Mouse (Mus musculus) embryonic facial prominence, embryonic 12.5 days (tissue): Measurements from ENCODE around the gene Relt. TPM values are rescaled to one million over a fixed set of nuclear protein-coding genes. Genes with fewer than 3 reads are reported as not detected.

Experiments
- ATAC-seq: fragments of 200-750 bp; cut with Nextera tagmentation; 2 replicates; pipeline ENCODE4 v1.8.0; 2017; ENCODE audit not compliant: insufficient number of reproducible peaks, insufficient read depth, low FRiP score, low TSS enrichment
- H3K27ac ChIP-seq: fragments of 300-500 bp; sonication (generic); 2 replicates; pipeline ENCODE4 v1.5.1; 2016; ENCODE audit warnings: mild to moderate bottlenecking
- H3K27me3 ChIP-seq: fragments of 300-500 bp; sonication (generic); 2 replicates; pipeline ENCODE4 v1.6.1; 2016; ENCODE audit warnings: mild to moderate bottlenecking, moderate library complexity
- H3K36me3 ChIP-seq: fragments of 300-500 bp; sonication (generic); 2 replicates; pipeline ENCODE4 v1.6.1; 2016; ENCODE audit warnings: mild to moderate bottlenecking
- H3K4me1 ChIP-seq: fragments of 300-500 bp; sonication (generic); 2 replicates; pipeline ENCODE4 v1.6.1; 2016
- H3K4me2 ChIP-seq: fragments of 300-500 bp; sonication (generic); replicated peaks from 2 replicates; pipeline ENCODE4 v1.6.1; 2016; ENCODE audit warnings: mild to moderate bottlenecking, moderate library complexity
- H3K4me3 ChIP-seq: fragments of 300-500 bp; sonication (generic); 2 replicates; pipeline ENCODE4 v1.5.1; 2016; ENCODE audit warnings: mild to moderate bottlenecking
- H3K9ac ChIP-seq: fragments of 300-500 bp; sonication (generic); 2 replicates; pipeline ENCODE4 v1.6.1; 2016; ENCODE audit warnings: mild to moderate bottlenecking, moderate library complexity
- H3K9me3 ChIP-seq: fragments of 300-500 bp; sonication (generic); 2 replicates; pipeline ENCODE4 v1.6.1; 2016; ENCODE audit warnings: mild to moderate bottlenecking, moderate library complexity
- WGBS: fragments of 180-500 bp; shearing (Covaris S2); methylation state at CpG from one replicate; pipeline ENCODE4 v1.1.7; 2016; 5-methylcytosine and 5-hydroxymethylcytosine counted together
- polyA plus RNA-seq: library from polyadenylated mRNA; unstranded; fragments of >200 nt; fragmentation: Nextera tagmentation; extraction: Ambion mirVana; gene quantifications from 2 replicates; pipeline ENCODE4 v1.2.1, GENCODE M21; 2016

Relt gene
- polyA plus RNA-seq, 1 experiment from 2014 or later, result 3.4 TPM

DNA sequence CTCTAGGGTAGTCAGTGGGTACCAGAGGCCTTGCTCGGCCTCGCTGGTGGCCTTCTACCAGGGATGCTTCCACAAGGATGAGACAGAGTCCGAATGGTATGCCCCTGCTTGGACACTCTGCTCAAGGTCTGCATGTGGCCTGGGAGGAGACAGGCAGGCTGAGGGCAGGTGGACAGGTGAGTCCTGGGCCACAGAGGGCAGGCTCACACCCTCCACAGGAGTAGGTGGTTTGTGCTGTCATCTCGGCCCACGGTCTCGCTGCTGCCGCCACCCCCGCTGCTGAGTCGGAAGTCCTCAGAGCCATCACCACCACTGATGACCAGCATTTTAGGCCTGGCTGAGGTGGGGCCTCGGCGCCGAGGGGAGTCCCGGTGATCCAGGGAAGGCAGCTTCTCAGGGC, 10.0 kb upstream of the Relt start:
- Histone ChIP-seq H3K4me2 (no peak overlapping the region), H3K27me3 (no peaks in the 10 kb centered on the region), H3K9ac (no peak overlapping the region), H3K9me3 (no peaks in the 10 kb centered on the region), H3K4me3 (no peak overlapping the region), H3K4me1 (no peaks in the 10 kb centered on the region), H3K36me3 (peaks cover 65% of the 10 kb centered on the region), H3K27ac (no peak overlapping the region)
- WGBS, result 88% methylated on average over 13 of the region's 13 CpGs
- ATAC-seq, result no peak

DNA sequence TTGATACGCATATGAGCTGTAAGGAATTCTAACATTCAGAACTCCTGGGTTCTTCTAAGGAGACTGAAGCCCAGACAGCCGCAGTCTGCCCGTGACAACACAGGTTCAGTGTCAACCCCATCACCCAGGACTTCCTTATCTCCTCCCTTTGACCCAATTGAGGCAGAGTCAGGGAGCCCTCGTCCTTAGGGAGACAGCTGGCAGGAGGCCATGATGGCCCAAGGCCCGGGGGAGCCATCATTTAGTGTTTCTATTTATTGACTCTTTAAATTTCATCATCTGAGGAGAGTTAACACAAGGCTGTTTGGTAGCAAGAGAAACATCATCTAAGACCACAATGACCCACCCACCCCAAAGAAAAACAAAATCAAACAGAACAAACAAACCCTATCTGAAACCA, 8.6 kb upstream of the Relt start:
- ATAC-seq, result no peak
- no peaks in the 10 kb centered on the region for H3K27me3 ChIP-seq
- no peak overlapping the region for H3K4me3 ChIP-seq
- WGBS, result 88% methylated on average over 5 of the region's 5 CpGs
- no peaks in the 10 kb centered on the region for H3K9me3 ChIP-seq
- H3K27ac ChIP-seq, result no peak overlapping the region
- H3K4me2 ChIP-seq, result no peak overlapping the region
- H3K9ac ChIP-seq, result no peak overlapping the region
- no peaks in the 10 kb centered on the region for H3K4me1 ChIP-seq
- H3K36me3 ChIP-seq, result peaks cover 52% of the 10 kb centered on the region

DNA sequence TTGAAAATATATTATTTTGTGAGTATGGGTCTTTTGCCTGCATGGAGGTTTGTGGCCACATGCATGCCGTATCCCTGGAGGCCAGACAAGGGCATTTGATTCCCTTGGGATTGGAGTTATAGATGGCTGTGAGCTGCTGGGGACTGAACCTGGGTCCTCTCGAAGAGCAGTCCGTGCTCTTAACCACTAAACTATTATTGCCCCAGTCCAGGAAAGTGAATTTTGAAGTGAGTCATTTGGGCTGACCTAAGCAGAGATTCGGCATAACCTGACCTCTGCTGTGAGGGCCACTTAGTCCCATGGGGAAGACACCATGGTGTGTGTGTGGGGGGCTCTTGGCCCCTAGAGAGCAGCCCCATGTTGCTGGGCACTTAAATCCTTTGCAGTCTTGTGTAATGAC, 8.1 kb upstream of the Relt start:
- H3K4me2 ChIP-seq, result no peak overlapping the region
- no peaks in the 10 kb centered on the region for H3K27me3 ChIP-seq
- WGBS, result 82% methylated on average over 4 of the region's 4 CpGs
- H3K4me3 ChIP-seq, result no peak overlapping the region
- no peak overlapping the region for H3K27ac ChIP-seq
- H3K9me3 ChIP-seq, result no peaks in the 10 kb centered on the region
- H3K36me3 ChIP-seq, result peaks cover 47% of the 10 kb centered on the region
- no peak for ATAC-seq
- H3K4me1 ChIP-seq, result no peaks in the 10 kb centered on the region
- no peak overlapping the region for H3K9ac ChIP-seq

DNA sequence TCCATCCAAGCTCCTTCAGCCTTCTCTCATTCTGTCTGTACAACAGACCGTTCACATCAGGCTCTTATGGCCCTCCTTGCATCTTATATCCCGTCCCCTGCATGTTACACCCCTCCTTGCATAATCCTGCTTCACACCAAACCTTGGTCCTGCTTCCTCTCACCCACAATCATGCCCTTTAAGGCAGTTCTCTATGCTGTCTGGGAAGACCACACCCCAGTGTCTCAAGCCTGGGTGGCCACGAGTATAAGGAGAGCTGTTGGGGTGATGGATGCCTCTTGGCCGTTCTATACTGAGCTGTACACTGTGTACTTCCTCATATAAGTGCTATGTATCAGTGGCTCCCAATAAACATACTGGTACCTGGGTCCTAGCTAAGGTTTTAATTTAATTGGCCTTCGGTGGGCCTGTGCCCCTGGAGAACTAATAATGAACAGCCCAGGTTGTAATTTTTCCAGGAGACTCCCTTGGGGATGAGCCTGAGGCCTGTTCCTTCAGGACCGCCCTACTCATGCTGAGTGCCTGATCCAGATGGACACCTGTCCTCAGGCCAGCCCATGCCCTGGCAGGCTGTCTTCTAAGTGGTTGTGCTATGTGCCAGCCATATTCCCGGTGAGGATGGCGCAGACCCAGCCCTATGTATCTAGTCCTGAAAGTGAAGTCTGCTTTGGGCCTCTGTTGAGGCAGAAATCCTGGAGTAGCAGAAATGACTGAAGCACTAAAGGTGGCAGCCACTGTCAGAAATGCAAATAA, 6.8 kb upstream of the Relt start:
- no peak overlapping the region for H3K4me2 ChIP-seq
- no peak for ATAC-seq
- H3K36me3 ChIP-seq, result peaks cover 37% of the 10 kb centered on the region
- no peaks in the 10 kb centered on the region for H3K4me1 ChIP-seq
- no peak overlapping the region for H3K4me3 ChIP-seq
- H3K27ac ChIP-seq, result no peak overlapping the region
- H3K9ac ChIP-seq, result no peak overlapping the region
- no peaks in the 10 kb centered on the region for H3K27me3 ChIP-seq
- no peaks in the 10 kb centered on the region for H3K9me3 ChIP-seq
- 87% methylated on average over 8 of the region's 8 CpGs for WGBS

DNA sequence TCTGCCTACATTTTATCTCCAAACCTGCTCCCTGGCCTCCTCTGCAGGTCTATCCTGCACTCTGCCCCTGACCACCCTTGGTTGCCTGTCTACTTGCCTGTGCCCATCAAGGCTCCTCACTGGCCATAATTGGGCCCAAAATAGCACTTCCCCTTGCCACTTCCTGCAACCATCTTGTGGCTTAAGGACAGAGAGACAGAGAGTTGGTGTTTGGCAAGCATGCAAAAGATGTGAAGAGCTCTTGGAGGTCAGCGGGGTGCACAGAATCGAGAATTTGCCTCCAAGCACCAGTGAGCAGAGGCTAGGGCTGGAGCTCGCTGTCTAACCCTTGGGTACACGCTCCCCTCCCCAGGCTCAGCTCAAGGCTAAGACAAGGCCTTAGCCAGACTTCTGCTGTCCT, 5.3 kb upstream of the Relt start:
- Histone ChIP-seq H3K4me2 (no peak overlapping the region), H3K4me3 (no peak overlapping the region), H3K9me3 (no peaks in the 10 kb centered on the region), H3K27ac (no peak overlapping the region), H3K9ac (no peak overlapping the region), H3K27me3 (no peaks in the 10 kb centered on the region), H3K36me3 (peaks cover 23% of the 10 kb centered on the region), H3K4me1 (no peaks in the 10 kb centered on the region)
- no peak for ATAC-seq
- 66% methylated on average over 4 of the region's 4 CpGs for WGBS

DNA sequence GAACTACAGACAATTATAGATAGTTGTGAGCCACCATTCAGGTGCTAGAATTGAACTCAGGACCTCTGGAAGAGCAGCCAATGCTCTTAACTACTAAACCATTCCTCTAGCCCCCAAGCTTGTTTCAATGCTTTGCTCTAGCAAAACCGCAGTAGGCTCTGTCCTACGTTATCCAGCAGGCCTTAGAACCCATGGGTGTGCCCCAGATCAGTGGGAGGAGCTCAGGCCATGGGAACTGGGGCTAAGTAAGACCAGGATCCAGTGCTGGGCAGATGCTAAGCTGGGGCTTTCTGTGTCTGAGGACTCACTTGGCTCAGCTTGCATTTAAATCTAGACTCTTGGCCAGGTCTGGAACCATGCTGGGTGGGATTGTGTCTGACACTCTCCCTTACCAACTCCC, 4.3 kb upstream of the Relt start:
- H3K9me3 ChIP-seq, result no peaks in the 10 kb centered on the region
- H3K9ac ChIP-seq, result no peak overlapping the region
- no peaks in the 10 kb centered on the region for H3K27me3 ChIP-seq
- ATAC-seq, result no peak
- 58% methylated on average over 2 of the region's 2 CpGs for WGBS
- H3K4me3 ChIP-seq, result no peak overlapping the region
- peaks cover 13% of the 10 kb centered on the region for H3K36me3 ChIP-seq
- H3K27ac ChIP-seq, result no peak overlapping the region
- H3K4me1 ChIP-seq, result peaks cover 2% of the 10 kb centered on the region; the same call in 1 of the 2 replicates
- no peak overlapping the region for H3K4me2 ChIP-seq

DNA sequence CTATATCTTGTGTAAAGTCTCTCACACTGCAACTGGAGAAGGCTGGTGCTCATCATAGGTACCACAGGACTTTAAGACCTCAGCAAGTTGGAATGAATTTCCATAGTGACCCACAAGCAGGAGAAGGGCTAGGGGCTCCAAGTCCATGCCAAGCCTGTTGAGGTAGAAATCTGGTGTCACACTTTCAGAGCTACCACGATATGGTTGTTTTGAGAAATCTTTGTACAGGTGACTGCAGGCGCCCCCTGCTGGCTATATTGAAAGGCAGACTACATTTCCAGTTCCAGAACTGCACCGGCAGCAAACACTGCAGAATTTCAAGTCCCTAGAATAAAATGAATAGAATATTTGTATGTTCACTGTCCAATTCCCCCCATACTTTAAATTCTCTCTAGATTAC, 3.4 kb upstream of the Relt start:
- no peak overlapping the region for H3K4me3 ChIP-seq
- no peak overlapping the region for H3K9ac ChIP-seq
- H3K4me1 ChIP-seq, result peaks cover 11% of the 10 kb centered on the region; the same call in 1 of the 2 replicates
- no peaks in the 10 kb centered on the region; the same call in 1 of the 2 replicates for H3K27me3 ChIP-seq
- no peak overlapping the region for H3K27ac ChIP-seq
- no peaks in the 10 kb centered on the region for H3K9me3 ChIP-seq
- ATAC-seq, result no peak
- WGBS, result 11% methylated on average over 3 of the region's 3 CpGs
- no peak overlapping the region for H3K4me2 ChIP-seq
- peaks cover 5% of the 10 kb centered on the region; the same call in 1 of the 2 replicates for H3K36me3 ChIP-seq

DNA sequence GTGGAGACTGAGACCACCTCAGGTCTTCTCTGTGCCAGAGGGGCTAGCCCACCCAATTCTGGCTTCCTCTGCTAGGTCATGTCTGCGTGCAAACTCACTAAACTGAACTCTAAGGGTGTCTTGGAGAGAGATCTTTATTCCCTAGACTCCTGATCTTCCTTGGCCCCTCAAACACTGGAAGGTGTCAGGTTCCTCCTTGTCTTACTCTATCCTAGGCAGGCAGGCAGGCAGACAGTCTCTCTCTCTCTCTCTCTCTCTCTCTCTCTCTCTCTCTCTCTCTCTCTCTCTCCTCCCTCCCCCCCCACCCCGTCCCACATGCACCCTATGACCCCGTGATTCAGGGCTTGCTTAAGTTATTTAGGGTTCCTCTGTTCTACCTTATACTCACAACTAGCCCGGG, 893 bp downstream of the Relt start:
- Histone ChIP-seq H3K27me3 (no peaks in the 10 kb centered on the region; the same call in 1 of the 2 replicates), H3K9me3 (no peaks in the 10 kb centered on the region), H3K4me2 (peak overlapping the region; percentile 98), H3K36me3 (no peaks in the 10 kb centered on the region), H3K4me1 (peaks cover 26% of the 10 kb centered on the region), H3K9ac (peak overlapping the region; percentile 61), H3K27ac (no peak overlapping the region), H3K4me3 (peak overlapping the region; percentile 70)
- peak; percentile 1; the same call in 1 of the 2 replicates for ATAC-seq
- 5% methylated on average over 4 of the region's 4 CpGs for WGBS

DNA sequence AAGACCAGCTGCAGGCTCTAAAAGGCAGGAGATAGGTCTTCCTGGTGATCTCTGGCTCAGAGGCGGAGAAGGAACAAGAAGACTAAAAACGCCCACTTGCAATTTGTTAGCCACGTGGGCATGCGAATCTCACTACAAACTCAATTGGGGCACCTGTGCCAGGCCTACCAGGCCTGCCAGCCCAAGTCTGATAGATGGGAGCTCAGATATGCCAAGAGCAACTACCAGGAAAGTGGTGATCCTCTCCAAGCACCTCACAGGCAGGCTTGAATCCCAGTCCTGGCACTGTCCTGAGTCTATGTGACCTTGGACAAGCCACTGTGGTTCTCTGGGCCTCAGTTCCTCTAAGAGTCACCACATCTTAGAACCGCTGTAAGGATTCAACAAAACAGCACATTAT, 2.0 kb downstream of the Relt start:
- WGBS, result 90% methylated on average over 5 of the region's 5 CpGs
- H3K27me3 ChIP-seq, result no peaks in the 10 kb centered on the region; the same call in 1 of the 2 replicates
- no peak overlapping the region for H3K4me2 ChIP-seq
- H3K4me3 ChIP-seq, result no peak overlapping the region
- no peak overlapping the region for H3K27ac ChIP-seq
- no peaks in the 10 kb centered on the region for H3K9me3 ChIP-seq
- H3K36me3 ChIP-seq, result no peaks in the 10 kb centered on the region
- no peak for ATAC-seq
- H3K4me1 ChIP-seq, result peaks cover 31% of the 10 kb centered on the region
- H3K9ac ChIP-seq, result no peak overlapping the region

DNA sequence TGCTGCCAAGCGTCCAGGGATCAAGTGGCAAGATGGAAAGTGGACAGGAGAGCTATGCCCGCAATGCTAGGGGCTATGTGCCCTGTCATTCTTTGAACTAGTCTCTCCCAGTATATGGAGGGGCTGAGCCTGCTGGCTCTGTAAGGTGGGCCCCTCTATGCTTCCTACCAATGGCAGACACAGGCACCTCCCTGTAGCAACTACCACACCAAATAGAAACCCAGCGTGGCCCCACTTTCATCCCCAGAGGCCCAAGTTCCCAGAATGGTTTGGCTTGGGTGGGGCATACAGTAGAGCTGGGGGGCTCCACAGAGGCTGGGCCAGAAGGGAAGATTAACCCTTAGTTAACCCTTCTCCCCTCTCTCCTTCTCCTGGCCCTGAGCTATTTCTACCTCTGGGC, 2.8 kb downstream of the Relt start:
- 75% methylated on average over 3 of the region's 3 CpGs for WGBS
- no peak overlapping the region for H3K27ac ChIP-seq
- H3K36me3 ChIP-seq, result no peaks in the 10 kb centered on the region
- no peak overlapping the region for H3K4me3 ChIP-seq
- H3K27me3 ChIP-seq, result no peaks in the 10 kb centered on the region; the same call in 1 of the 2 replicates
- no peak overlapping the region for H3K4me2 ChIP-seq
- H3K9ac ChIP-seq, result no peak overlapping the region
- no peak for ATAC-seq
- H3K9me3 ChIP-seq, result no peaks in the 10 kb centered on the region
- peaks cover 38% of the 10 kb centered on the region for H3K4me1 ChIP-seq

DNA sequence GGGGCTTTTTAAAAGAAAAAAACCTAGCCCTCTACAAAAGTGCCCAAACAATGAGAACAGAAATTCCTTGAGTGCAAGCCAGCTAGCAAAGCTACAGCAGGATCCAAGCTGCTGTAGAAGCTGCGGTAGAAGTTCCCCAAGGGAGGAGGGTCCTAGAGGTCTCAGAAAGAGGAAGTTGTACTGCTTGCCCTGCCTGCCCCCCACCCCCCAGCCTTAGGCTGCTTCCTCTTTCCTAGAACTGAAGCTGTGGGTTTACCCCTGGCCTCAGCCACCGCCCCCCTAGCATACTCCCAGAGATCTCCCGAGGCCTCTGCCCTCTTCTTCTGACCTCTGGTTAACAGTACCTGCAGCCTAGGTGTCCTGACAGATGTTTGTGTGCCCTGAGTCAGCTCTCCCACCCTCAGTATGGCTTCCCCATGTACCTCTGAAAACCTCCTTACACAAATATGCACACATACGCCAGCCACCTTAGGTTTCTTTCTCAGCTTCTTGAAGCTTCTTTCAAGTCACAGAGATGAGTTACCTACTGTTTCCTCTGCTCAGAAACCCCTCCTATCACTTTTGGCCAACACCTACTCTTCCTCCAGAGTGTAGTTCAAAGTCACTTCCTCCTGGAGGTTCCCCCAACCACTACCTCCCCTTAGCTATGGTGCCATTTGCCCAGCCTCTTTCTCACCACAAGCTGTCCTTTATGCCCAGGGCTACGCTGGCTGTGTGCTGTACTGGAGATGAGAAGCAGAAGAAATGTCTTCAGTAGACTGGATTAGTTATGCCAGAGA, 7.3 kb downstream of the Relt start:
- Histone ChIP-seq H3K9ac (no peak overlapping the region), H3K27ac (no peak overlapping the region), H3K36me3 (no peaks in the 10 kb centered on the region), H3K27me3 (no peaks in the 10 kb centered on the region), H3K4me2 (no peak overlapping the region), H3K4me3 (no peak overlapping the region), H3K4me1 (peaks cover 55% of the 10 kb centered on the region), H3K9me3 (no peaks in the 10 kb centered on the region)
- WGBS, result 53% methylated on average over 5 of the region's 5 CpGs
- no peak for ATAC-seq

DNA sequence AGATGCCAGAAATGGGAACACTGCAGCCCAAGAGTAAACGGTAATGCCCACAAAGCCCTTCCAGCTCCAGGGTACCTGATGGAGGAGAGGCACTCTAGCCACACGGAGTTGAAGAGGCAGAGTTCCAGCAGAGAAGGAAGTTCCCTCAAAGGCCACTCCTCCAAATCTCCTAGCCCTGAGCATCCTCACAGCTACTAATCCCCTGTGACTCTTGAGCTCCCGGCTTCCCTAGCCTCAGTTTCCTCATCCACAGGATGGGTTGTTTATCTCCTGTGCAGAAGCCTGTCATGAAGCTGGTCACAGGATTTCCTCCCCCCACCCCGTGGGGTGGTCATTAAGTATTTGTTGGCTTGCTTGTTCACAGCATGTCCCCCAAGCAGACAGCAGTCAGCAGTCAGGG, 7.9 kb downstream of the Relt start:
- WGBS, result 49% methylated on average over 4 of the region's 4 CpGs
- H3K4me3 ChIP-seq, result no peak overlapping the region
- ATAC-seq, result no peak
- H3K36me3 ChIP-seq, result no peaks in the 10 kb centered on the region
- no peak overlapping the region for H3K4me2 ChIP-seq
- H3K27ac ChIP-seq, result no peak overlapping the region
- H3K9ac ChIP-seq, result no peak overlapping the region
- peaks cover 53% of the 10 kb centered on the region for H3K4me1 ChIP-seq
- no peaks in the 10 kb centered on the region for H3K27me3 ChIP-seq
- H3K9me3 ChIP-seq, result no peaks in the 10 kb centered on the region
